Comparison of ENCODE assay signal across 9 mouse cellular contexts in genomic region chr3:81017385-81018051, GRCm38 (mm10). TPM values are rescaled to one million over a fixed set of nuclear protein-coding genes. Genes with fewer than 3 reads are reported as not detected.
DNase-seq lines count a peak whose midpoint lies in the region; ATAC-seq and TF ChIP-seq lines count a peak whose summit lies in the region.
"Had no signal": no experiment of that assay in that cellular context is flagged by ENCODE, and none has a peak within 500 bp of the region (broad histone marks: within the 10 kb centered on the region; RNA-seq: fewer than 3 reads in every experiment).

No protein-coding gene starts in this region.

- H3K27ac ChIP-seq in cerebellum, adult 2 months (ENCODE audit: insufficient read depth, low read length): no peak overlapping the region
- H3K27ac ChIP-seq in heart, embryonic 11.5 days (ENCODE audit: low read depth, low read length): peak overlapping the region; percentile 22; the same call in 1 of the 2 replicates
- H3K27ac ChIP-seq: embryonic facial prominence, embryonic 12.5 days had no signal

- 76% methylated on average over 5 of the region's 5 CpGs for WGBS in cerebellum, adult 2 months
- 72% methylated on average over 5 of the region's 5 CpGs for WGBS in heart, embryonic 11.5 days (ENCODE audit: insufficient replicate concordance)

- H3K9ac ChIP-seq in heart, embryonic 11.5 days (ENCODE audit: low read depth, low read length): no peak overlapping the region
- H3K9ac ChIP-seq: embryonic facial prominence, embryonic 12.5 days had no signal

- no peak overlapping the region for H3K4me2 ChIP-seq in heart, embryonic 11.5 days
- H3K4me2 ChIP-seq: embryonic facial prominence, embryonic 12.5 days had no signal

- DNase-seq in cerebellum, adult 2 months: peak; percentile 22 to 43
- no peak for DNase-seq in cerebellum, postnatal 4 days (ENCODE audit: low spot score in 2 of 2)
- DNase-seq in NIH3T3 (ENCODE audit: low read depth): peak; percentile 98
- peak; percentile 84 to 88 for DNase-seq in kidney, postnatal 36 days
- DNase-seq in testis, postnatal 10 days (ENCODE audit: low spot score): peak; percentile 67

- no peak for TF ChIP-seq CTCF in cerebellum, adult 2 months (IDR thresholded peaks at IDR 0.05; ENCODE audit: borderline replicate concordance, insufficient read depth, low read depth, low read length)

- 0 out of 2 replicates have a peak, but pooled peaks cover 3% of the 10 kb centered on the region for H3K4me1 ChIP-seq in cerebellum, adult 2 months (ENCODE audit: control insufficient read depth, insufficient read depth, low read length)
- peaks cover 6% of the 10 kb centered on the region; the same call in 1 of the 2 replicates for H3K4me1 ChIP-seq in heart, embryonic 11.5 days (ENCODE audit: control insufficient read depth, insufficient read depth, low read length)

- H3K4me3 ChIP-seq in cerebellum, adult 2 months (replicated peaks; ENCODE audit: insufficient read depth, low read depth, low read length): no peak overlapping the region
- H3K4me3 ChIP-seq in heart, embryonic 11.5 days (ENCODE audit: low read depth, low read length): no peak overlapping the region
- H3K4me3 ChIP-seq: embryonic facial prominence, embryonic 12.5 days had no signal

- H3K36me3 ChIP-seq in heart, embryonic 11.5 days (ENCODE audit: control insufficient read depth, insufficient read depth, low read length): no peaks in the 10 kb centered on the region
- H3K36me3 ChIP-seq: embryonic facial prominence, embryonic 12.5 days had no signal

- ATAC-seq in heart, embryonic 11.5 days (replicated peaks; ENCODE audit: insufficient number of reproducible peaks, low FRiP score, low TSS enrichment): 0 out of 2 replicates have a peak, but pooled peaks have one; percentile 31
- ATAC-seq in inflammation-experienced regulatory T-cells, adult 6 months: no peak
- no peak for ATAC-seq in CD4-positive, CD25-positive, alpha-beta regulatory T cell, adult 4 months

- no peaks in the 10 kb centered on the region for H3K27me3 ChIP-seq in cerebellum, adult 2 months (ENCODE audit: control insufficient read depth, insufficient read depth, low read length)
- H3K27me3 ChIP-seq in heart, embryonic 11.5 days (ENCODE audit: control insufficient read depth, insufficient read depth, low read length): no peaks in the 10 kb centered on the region
- H3K27me3 ChIP-seq: embryonic facial prominence, embryonic 12.5 days had no signal

- no peaks in the 10 kb centered on the region for H3K9me3 ChIP-seq in heart, embryonic 11.5 days (replicated peaks; ENCODE audit: control insufficient read depth, low read length)
- H3K9me3 ChIP-seq: embryonic facial prominence, embryonic 12.5 days had no signal

- no peak for TF ChIP-seq POLR2A in cerebellum, adult 2 months (IDR thresholded peaks at IDR 0.05; ENCODE audit: borderline replicate concordance, insufficient read depth, low read length)

RNA-seq across cellular contexts. Expression of gene Pdgfc, which starts 18.7 kb away (rescaled TPM):
- polyA plus RNA-seq in cerebellum, adult 2 months (2012; rRNA removed): 2.9 and 3.0 TPM in 2 replicates
- polyA plus RNA-seq in heart, embryonic 11.5 days (2014; fragmentation: Nextera tagmentation; extraction: Ambion mirVana): 11.8 and 12.0 TPM in 2 replicates
- not detected for polyA plus RNA-seq in inflammation-experienced regulatory T-cells, adult 6 months (2017; shearing (Covaris generic))
- polyA plus RNA-seq in CD4-positive, CD25-positive, alpha-beta regulatory T cell, adult 4 months (2017; shearing (Covaris generic)): not detected

Comparison
In these comparisons a context has a peak if more than half of its experiments do, and no peak if none do; other contexts are left out.
1. DNase-seq: peak in cerebellum, adult 2 months (2 of 2), NIH3T3 (single experiment), kidney, postnatal 36 days (2 of 2) and testis, postnatal 10 days (single experiment); none in cerebellum, postnatal 4 days (0 of 2).